Mouse (Mus musculus) liver, embryonic 15.5 days (tissue): ENCODE measurements around the gene Gpr68. TPM values are rescaled to one million over a fixed set of nuclear protein-coding genes. Genes with fewer than 3 reads are reported as not detected.

Source experiments
- ATAC-seq: fragments of 200-750 bp; cut with Nextera tagmentation; 2 replicates; pipeline ENCODE4 v1.8.0; 2017; ENCODE audit warnings: moderate number of reproducible peaks, mild to moderate bottlenecking, moderate library complexity; ENCODE audit not compliant: insufficient read depth
- H3K27ac ChIP-seq: fragments of 300-500 bp; sonication (generic); replicated peaks from 2 replicates; pipeline ENCODE4 v1.5.1; 2015; ENCODE audit warnings: mild to moderate bottlenecking, inconsistent platforms
- H3K27me3 ChIP-seq: fragments of 300-500 bp; sonication (generic); 2 replicates; pipeline ENCODE4 v1.6.1; 2015; ENCODE audit warnings: mild to moderate bottlenecking, inconsistent platforms
- H3K36me3 ChIP-seq: fragments of 300-500 bp; sonication (generic); replicated peaks from 2 replicates; pipeline ENCODE4 v1.6.1; 2015; ENCODE audit warnings: moderate library complexity, mild to moderate bottlenecking, inconsistent platforms
- H3K4me1 ChIP-seq: fragments of 300-500 bp; sonication (generic); replicated peaks from 2 replicates; pipeline ENCODE4 v1.6.1; 2015; ENCODE audit warnings: inconsistent platforms
- H3K4me2 ChIP-seq: fragments of 300-500 bp; sonication (generic); 2 replicates; pipeline ENCODE4 v1.6.1; 2015; ENCODE audit warnings: moderate library complexity, mild to moderate bottlenecking, inconsistent platforms
- H3K4me3 ChIP-seq: fragments of 300-500 bp; sonication (generic); replicated peaks from 2 replicates; pipeline ENCODE4 v1.5.1; 2015; ENCODE audit warnings: mild to moderate bottlenecking, inconsistent platforms
- H3K9ac ChIP-seq: fragments of 300-500 bp; sonication (generic); 2 replicates; pipeline ENCODE4 v1.6.1; 2015; ENCODE audit warnings: moderate library complexity, mild to moderate bottlenecking, inconsistent platforms
- H3K9me3 ChIP-seq: fragments of 300-500 bp; sonication (generic); replicated peaks from 2 replicates; pipeline ENCODE4 v1.6.1; 2016; ENCODE audit warnings: inconsistent platforms
- WGBS: fragments of 180-500 bp; shearing (Covaris S2); methylation state at CpG from one replicate; pipeline ENCODE4 v1.1.7; 2015; ENCODE audit warnings: mixed read lengths; ENCODE audit not compliant: insufficient replicate concordance; 5-methylcytosine and 5-hydroxymethylcytosine counted together
- polyA plus RNA-seq: library from polyadenylated mRNA; unstranded; fragments of >200 nt; fragmentation: Nextera tagmentation; extraction: Ambion mirVana; gene quantifications from 2 replicates; pipeline ENCODE4 v1.2.1, GENCODE M21; 2015

Gene Gpr68
- polyA plus RNA-seq, 1 experiment from 2014 or later: 0.07 TPM

DNA sequence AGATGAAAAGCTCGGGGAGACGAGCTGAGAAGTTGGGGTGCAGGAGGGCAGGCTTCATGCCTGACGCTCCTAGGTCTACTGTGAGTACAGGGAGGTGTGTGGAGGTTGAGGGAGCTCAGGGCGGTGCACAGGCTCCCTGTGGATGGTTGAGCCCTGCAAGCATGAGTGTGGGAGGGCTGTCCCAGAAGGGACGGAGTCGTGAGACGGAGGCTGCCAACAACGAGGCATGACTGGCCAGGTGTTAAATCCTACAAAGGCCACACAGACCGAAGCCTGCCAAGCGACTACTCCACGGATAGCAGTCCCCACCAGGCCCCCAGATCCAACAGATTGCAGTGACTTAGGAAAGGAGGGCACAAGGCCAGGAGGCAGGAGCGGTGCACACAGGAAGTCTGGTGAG, 2.7 kb upstream of the Gpr68 start:
- H3K27me3 ChIP-seq: peaks cover 36% of the 10 kb centered on the region
- H3K27ac ChIP-seq: no peak overlapping the region
- no peak overlapping the region for H3K4me3 ChIP-seq
- no peak overlapping the region for H3K4me2 ChIP-seq
- no peak for ATAC-seq
- peaks cover 37% of the 10 kb centered on the region for H3K36me3 ChIP-seq
- 83% methylated on average over 12 of the region's 12 CpGs for WGBS
- H3K4me1 ChIP-seq: peaks cover 6% of the 10 kb centered on the region; the same call in 1 of the 2 replicates
- H3K9ac ChIP-seq: no peak overlapping the region
- no peaks in the 10 kb centered on the region for H3K9me3 ChIP-seq

DNA sequence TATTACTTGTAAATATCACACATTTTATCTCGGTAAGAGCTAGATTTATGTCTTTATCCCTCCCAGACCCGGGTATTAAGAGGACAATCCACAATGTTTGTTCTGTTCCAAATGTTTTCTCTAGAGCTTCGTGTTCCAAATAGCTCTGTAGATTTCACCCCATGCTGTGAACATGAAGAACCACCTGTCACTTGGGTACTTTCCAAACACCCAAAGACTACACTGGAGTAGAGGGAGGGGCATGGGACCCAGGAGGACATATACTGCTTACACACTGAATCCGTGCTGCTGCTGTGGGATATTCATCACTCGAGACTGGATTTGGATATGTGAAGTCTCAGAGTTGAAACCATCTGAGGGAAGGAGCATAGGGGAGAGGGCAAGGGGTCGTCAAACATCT, 1.8 kb upstream of the Gpr68 start:
- Histone ChIP-seq H3K9ac (no peak overlapping the region), H3K4me1 (peaks cover 6% of the 10 kb centered on the region; the same call in 1 of the 2 replicates), H3K36me3 (peaks cover 27% of the 10 kb centered on the region), H3K4me3 (no peak overlapping the region), H3K27ac (no peak overlapping the region), H3K27me3 (peaks cover 37% of the 10 kb centered on the region), H3K9me3 (no peaks in the 10 kb centered on the region), H3K4me2 (no peak overlapping the region)
- no peak for ATAC-seq
- 63% methylated on average over 6 of the region's 6 CpGs for WGBS

DNA sequence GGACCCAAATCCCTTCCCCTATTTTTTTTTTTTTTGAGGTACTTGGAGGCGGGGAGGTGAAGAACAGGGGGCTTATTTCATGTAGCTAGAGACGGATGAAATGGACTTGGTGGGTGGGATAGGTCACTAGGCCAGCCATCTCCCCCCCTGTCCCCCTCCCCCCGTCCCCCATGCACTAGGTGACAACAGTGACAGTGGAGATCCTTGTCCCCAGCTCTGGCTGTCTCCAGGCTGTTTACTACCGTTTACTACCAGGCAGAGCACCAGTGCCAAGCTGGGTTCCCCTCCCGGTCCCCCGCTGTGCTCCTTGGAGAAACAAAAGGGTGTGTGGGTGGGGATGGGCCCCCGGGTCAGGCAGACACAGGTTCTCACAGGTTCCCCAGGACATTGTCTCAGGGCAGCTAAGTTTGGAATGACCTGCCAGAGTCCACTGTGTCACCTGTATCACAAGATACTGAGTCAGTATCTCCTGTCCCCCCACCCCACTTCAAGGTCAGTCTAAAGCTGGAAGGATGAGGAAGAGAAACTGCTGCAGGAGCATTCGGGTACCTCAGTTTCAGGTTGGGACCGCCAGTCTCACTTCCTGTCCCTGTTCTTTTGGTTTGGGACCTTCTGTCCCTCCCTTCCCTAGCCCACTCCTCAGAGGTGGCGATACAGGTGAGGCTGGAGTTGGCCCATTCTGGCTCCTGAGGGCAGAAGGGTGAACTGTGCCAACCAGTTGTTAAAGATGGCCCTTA, 468 bp upstream of the Gpr68 start:
- Histone ChIP-seq H3K4me2 (peak overlapping the region; percentile 47), H3K36me3 (peaks cover 15% of the 10 kb centered on the region), H3K4me3 (no peak overlapping the region), H3K27ac (no peak overlapping the region), H3K9ac (no peak overlapping the region), H3K9me3 (no peaks in the 10 kb centered on the region), H3K27me3 (peaks cover 40% of the 10 kb centered on the region), H3K4me1 (peaks cover 6% of the 10 kb centered on the region; the same call in 1 of the 2 replicates)
- WGBS: 17% methylated on average over 10 of the region's 10 CpGs
- ATAC-seq: no peak

DNA sequence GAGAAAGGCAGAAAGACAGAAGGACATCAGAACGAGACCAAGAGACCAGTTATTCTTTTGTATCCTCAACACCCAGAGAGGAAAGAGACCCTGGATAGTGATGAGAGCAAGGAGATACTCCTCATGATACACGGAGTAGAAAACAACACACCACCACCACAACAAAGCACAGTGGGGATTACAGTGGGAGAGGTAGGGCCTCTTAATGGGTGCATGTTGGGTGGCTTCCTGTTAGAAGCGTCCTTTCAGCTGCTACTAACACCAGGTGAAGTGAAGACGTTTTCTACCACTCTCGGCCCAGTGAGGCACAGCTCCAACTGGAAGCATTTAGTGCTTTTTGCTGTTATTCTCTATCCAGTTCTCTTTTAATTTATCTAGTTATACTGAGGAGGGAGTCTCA, 1.1 kb downstream of the Gpr68 start:
- Histone ChIP-seq H3K27ac (no peak overlapping the region), H3K36me3 (peaks cover 2% of the 10 kb centered on the region; the same call in 1 of the 2 replicates), H3K4me3 (no peak overlapping the region), H3K9ac (no peak overlapping the region), H3K4me1 (peaks cover 6% of the 10 kb centered on the region; the same call in 1 of the 2 replicates), H3K27me3 (peaks cover 47% of the 10 kb centered on the region), H3K9me3 (no peaks in the 10 kb centered on the region), H3K4me2 (no peak overlapping the region)
- WGBS: 58% methylated on average over 5 of the region's 5 CpGs
- ATAC-seq: no peak

DNA sequence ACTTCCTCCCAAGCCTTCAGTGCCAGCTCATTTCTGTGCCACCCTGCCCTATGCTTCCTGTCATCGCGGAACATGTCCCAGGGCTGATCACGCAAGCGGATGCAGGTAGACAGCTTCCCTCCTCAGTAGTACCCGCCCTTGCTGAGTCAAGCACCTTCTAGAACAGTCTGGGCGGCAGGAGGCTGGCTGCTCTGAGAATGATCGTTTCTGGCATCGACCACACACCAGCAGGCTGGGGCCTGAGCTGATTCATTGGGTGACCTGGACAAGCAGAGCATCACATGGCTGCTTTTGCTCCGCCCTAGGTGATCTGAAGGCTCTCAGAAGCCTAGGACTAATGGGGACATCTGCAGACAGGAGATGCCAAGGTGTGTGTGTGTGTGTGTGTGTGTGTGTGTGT, 4.2 kb downstream of the Gpr68 start:
- Histone ChIP-seq H3K27ac (no peak overlapping the region), H3K4me2 (no peak overlapping the region)
- WGBS: 69% methylated on average over 9 of the region's 9 CpGs

DNA sequence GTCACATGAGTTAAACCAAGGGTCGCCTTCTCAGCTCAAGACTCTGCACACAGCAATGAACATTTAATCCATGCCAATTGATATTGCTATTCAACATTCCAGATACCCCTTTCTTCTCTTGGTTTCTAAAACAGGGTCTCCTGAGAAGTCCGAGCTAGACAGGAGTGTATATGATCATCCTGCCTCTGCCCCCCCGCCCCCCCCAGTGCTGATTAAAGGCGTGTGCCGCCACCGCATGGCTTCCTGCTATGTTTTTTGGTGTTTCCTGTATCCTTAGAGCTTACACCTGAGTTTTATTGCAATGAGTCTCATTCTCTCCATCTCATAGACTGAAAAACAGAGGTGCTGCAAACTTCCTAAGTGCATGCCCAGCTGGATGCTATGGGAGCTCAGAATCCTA, 6.6 kb downstream of the Gpr68 start:
- Histone ChIP-seq H3K9me3 (no peaks in the 10 kb centered on the region), H3K4me2 (no peak overlapping the region), H3K4me1 (no peaks in the 10 kb centered on the region), H3K4me3 (no peak overlapping the region), H3K27ac (no peak overlapping the region), H3K36me3 (no peaks in the 10 kb centered on the region), H3K27me3 (peaks cover 73% of the 10 kb centered on the region), H3K9ac (no peak overlapping the region)
- 59% methylated on average over 6 of the region's 6 CpGs for WGBS
- ATAC-seq: no peak

More for the DNA sequence above, 4.2 kb downstream of the Gpr68 start:
- Histone ChIP-seq H3K4me3 (no peak overlapping the region), H3K27me3 (peaks cover 72% of the 10 kb centered on the region), H3K36me3 (no peaks in the 10 kb centered on the region), H3K4me1 (peaks cover 6% of the 10 kb centered on the region; the same call in 1 of the 2 replicates), H3K9me3 (no peaks in the 10 kb centered on the region), H3K9ac (no peak overlapping the region)
- no peak for ATAC-seq

DNA sequence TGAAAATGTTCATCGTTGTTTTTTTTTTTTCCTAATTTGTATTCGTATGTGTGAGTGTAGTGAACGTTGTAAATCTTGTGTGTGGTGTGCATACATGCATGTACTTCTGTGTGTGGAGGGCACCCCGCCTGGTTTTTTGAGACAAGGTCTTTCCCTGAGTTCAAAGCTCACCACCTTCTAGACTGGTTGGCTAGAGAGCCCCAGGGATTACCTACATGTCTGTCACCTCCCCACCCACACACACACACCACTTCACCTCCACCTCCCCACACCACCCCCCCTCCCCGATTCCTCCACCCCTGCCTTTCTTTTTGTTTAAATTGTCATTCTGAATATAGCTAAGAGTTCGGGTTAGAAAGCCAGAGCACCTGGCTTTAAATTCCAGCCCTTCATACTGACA, 7.1 kb downstream of the Gpr68 start:
- ATAC-seq: no peak
- Histone ChIP-seq H3K27me3 (peaks cover 70% of the 10 kb centered on the region), H3K9me3 (no peaks in the 10 kb centered on the region), H3K9ac (no peak overlapping the region), H3K27ac (no peak overlapping the region), H3K4me2 (no peak overlapping the region), H3K4me3 (no peak overlapping the region), H3K36me3 (no peaks in the 10 kb centered on the region), H3K4me1 (no peaks in the 10 kb centered on the region)
- WGBS: 61% methylated on average over 6 of the region's 6 CpGs

DNA sequence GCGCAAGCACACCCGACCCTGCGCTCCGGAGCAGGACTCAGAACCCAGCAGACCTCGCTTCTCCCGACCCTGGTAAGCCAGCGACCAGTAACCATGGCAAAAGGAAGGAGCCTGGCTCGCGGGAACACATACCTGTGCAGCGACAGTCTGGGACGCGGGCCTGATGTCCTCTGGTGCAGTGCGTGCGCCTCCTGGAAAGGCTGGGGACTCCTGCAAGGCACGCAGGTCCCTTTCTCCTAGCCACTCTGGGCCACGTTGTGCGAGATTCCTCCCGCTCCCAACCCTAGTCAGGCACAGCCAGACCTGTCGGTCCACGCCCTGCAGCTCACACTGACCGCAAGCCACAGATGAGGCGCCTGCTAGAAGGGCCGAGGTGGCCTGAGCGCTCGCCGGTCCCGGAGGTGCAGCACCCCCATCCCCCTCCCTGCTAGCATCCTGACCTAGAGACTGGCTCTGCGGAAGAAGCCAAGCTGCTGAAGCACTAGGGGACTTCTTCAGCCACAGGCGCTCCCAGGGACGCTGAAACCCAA, 8.8 kb downstream of the Gpr68 start:
- H3K27me3 ChIP-seq: peaks cover 67% of the 10 kb centered on the region
- H3K36me3 ChIP-seq: no peaks in the 10 kb centered on the region
- H3K4me1 ChIP-seq: no peaks in the 10 kb centered on the region
- H3K9me3 ChIP-seq: no peaks in the 10 kb centered on the region
- no peak overlapping the region for H3K4me3 ChIP-seq
- H3K4me2 ChIP-seq: peak overlapping the region; percentile 10; the same call in 1 of the 2 replicates
- H3K27ac ChIP-seq: no peak overlapping the region
- H3K9ac ChIP-seq: no peak overlapping the region
- WGBS: 2% methylated on average over 30 of the region's 30 CpGs
- no peak for ATAC-seq

DNA sequence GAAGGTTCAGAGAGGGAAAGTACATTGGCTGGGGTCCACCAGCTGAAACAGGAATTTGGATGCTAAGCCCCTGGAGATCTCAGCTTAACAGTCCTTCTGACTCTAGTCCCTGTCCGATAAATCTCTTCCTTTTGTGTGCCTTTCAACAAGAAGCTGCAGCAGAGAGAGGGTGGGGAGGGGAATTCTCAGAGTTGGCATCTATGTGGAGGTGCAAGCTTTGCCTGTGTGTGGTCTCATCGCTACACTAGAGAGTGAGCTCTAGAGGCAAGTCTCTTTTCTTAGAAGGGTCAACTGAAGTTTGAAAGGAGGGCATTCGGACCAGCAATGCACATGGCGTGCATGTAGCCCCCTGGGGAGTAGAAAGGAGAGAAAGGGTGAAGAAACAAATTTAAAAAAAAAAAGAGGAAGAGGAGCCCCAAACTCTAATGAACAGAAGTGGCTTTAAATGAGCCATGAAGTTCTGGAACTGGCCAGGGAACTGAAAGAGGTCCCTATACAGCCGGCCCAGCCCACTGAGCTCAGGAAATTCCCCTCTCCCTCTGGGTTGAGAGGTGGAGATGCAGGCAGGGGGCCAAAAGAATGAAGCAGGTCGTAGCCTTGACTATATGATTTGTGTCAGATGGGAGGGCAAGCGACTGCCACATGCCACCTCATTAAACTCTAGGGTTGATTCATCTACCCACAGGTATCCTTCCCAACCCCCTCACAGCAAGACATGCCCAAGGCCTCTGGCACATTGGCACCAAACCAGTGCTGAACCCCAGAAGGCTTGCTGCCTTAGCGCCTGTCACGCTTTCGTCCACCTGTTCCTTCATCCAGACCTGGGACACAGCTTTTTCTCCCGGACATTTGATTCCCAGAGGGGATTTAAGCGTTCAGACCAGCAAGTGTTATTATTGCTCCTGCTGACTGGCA, 10.0 kb downstream of the Gpr68 start:
- Histone ChIP-seq H3K4me1 (no peaks in the 10 kb centered on the region), H3K27me3 (peaks cover 60% of the 10 kb centered on the region), H3K9me3 (no peaks in the 10 kb centered on the region), H3K27ac (no peak overlapping the region), H3K36me3 (no peaks in the 10 kb centered on the region), H3K4me3 (no peak overlapping the region), H3K4me2 (no peak overlapping the region), H3K9ac (no peak overlapping the region)
- no peak for ATAC-seq
- 32% methylated on average over 12 of the region's 12 CpGs for WGBS

DNA sequence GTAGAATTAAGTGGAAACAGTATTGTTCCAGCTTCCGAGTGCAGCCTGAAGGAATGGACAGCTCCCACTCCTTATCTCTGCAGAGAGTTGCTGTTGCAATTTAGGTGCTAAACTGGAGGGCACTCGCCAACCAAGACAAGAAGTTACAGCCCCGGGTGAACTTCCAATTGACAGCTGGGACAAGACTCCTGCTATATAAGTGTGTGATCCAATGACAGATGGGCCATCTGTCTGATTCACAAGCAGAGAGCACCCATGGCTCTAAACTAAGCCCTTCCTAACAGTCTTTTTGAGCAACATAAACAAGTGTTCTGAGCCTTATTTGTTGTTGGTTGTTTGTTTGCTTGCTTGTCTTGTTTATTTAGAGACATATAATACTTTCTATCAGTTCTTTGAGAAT, 11.3 kb downstream of the Gpr68 start:
- ATAC-seq: no peak
- no peak overlapping the region for H3K27ac ChIP-seq
- H3K4me3 ChIP-seq: no peak overlapping the region
- no peaks in the 10 kb centered on the region for H3K36me3 ChIP-seq
- H3K4me2 ChIP-seq: no peak overlapping the region
- H3K9ac ChIP-seq: no peak overlapping the region
- WGBS: 24% methylated on average over 3 of the region's 3 CpGs
- peaks cover 55% of the 10 kb centered on the region for H3K27me3 ChIP-seq
- H3K9me3 ChIP-seq: no peaks in the 10 kb centered on the region
- H3K4me1 ChIP-seq: no peaks in the 10 kb centered on the region

DNA sequence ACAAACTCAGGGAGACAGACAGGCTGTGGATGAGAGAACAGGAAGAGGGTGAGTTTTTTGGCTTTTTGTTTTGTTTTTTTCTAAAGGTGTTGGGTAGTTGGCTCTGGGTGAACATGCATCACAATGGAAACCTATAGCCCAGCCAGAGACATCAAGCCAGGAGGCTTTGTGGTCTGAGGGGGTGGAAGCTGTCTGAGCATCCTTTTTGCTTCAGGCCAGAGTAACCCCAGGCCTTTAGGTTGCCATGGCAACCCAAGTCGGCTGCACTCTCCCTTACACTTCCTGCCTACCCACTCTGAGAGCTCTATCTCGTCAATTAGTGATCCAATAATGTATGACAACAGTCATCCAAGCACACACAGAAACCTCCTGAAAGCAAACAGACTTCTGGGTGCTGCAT, 12.5 kb downstream of the Gpr68 start:
- H3K4me2 ChIP-seq: no peak overlapping the region
- ATAC-seq: no peak
- H3K27me3 ChIP-seq: peaks cover 43% of the 10 kb centered on the region
- H3K4me1 ChIP-seq: no peaks in the 10 kb centered on the region
- H3K27ac ChIP-seq: no peak overlapping the region
- H3K9ac ChIP-seq: no peak overlapping the region
- H3K4me3 ChIP-seq: no peak overlapping the region
- no peaks in the 10 kb centered on the region for H3K36me3 ChIP-seq
- H3K9me3 ChIP-seq: no peaks in the 10 kb centered on the region
- 0% methylated on average over 2 of the region's 2 CpGs for WGBS
